Mouse (Mus musculus) adrenal gland, adult 18-20 months (tissue): Measurements from ENCODE around the gene Rps5. TPM values are rescaled to one million over a fixed set of nuclear protein-coding genes. Genes with fewer than 3 reads are reported as not detected.

Experiments
- total RNA-seq, 2 experiments: library from RNA; stranded (reverse); gene quantifications; 1 replicate in 1 of 2; 2 replicates in 1 of 2; pipeline ENCODE4 v1.2.3; 2021

The Rps5 gene
- total RNA-seq, 2 experiments from 2014 or later: 896 to 922 TPM

Other genes starting within 250 kb of the Rps5 start
- not detected for gene Vmn2r55, start 237.3 kb upstream of the Rps5 start, total RNA-seq
- gene Vmn2r56, start 187.3 kb upstream of the Rps5 start, total RNA-seq: not detected
- 1 to 10 TPM; 2.4 to 3.1 TPM for gene Zscan18, start 118.7 kb upstream of the Rps5 start, total RNA-seq
- gene Zfp329, start 103.4 kb upstream of the Rps5 start, total RNA-seq: 10 to 100 TPM in 1 of 2 experiments, 1 to 10 TPM in 1; 9.2 to 10.1 TPM
- 10 to 100 TPM; 20.0 to 27.6 TPM for gene Zfp110, start 87.5 kb upstream of the Rps5 start, total RNA-seq
- 1 to 10 TPM; 3.0 to 4.0 TPM for gene Zfp128, start 41.1 kb upstream of the Rps5 start, total RNA-seq
- gene Zscan22, start 24.5 kb upstream of the Rps5 start, total RNA-seq: 10 to 100 TPM; 13.9 to 14.2 TPM
- under 1 TPM; 0.30 to 0.45 TPM for gene Rnf225, start 5.1 kb downstream of the Rps5 start, total RNA-seq
- 1 to 10 TPM; 8.4 to 9.5 TPM for gene Zfp324, start 43.5 kb downstream of the Rps5 start, total RNA-seq
- gene Zfp446, start 55.6 kb downstream of the Rps5 start, total RNA-seq: 1 to 10 TPM; 5.7 to 6.5 TPM
- gene Slc27a5, start 75.9 kb downstream of the Rps5 start, total RNA-seq: under 1 TPM in 1 of 2 experiments, not detected in 1; 0.70 TPM
- 100 to 1,000 TPM; 201 to 235 TPM for gene Trim28, start 76.8 kb downstream of the Rps5 start, total RNA-seq
- 10 to 100 TPM; 12.1 to 12.5 TPM for gene Zbtb45, start 87.7 kb downstream of the Rps5 start, total RNA-seq
- 100 to 1,000 TPM; 210 to 213 TPM for gene Chmp2a, start 112.5 kb downstream of the Rps5 start, total RNA-seq
- 100 to 1,000 TPM; 162 to 182 TPM for gene Ube2m, start 116.0 kb downstream of the Rps5 start, total RNA-seq
- gene Mzf1, start 132.5 kb downstream of the Rps5 start, total RNA-seq: 1 to 10 TPM; 1.8 to 2.2 TPM
- gene Vmn1r85, start 172.9 kb downstream of the Rps5 start, total RNA-seq: not detected
- not detected for gene Vmn1r86, start 197.6 kb downstream of the Rps5 start, total RNA-seq
- not detected for gene Vmn1r87, start 217.9 kb downstream of the Rps5 start, total RNA-seq
- gene Vmn1r88, start 237.3 kb downstream of the Rps5 start, total RNA-seq: under 1 TPM; 0.06 to 0.10 TPM